Mouse (Mus musculus) bone marrow macrophage, adult 2 months (primary cell): ENCODE results near the gene Aldh16a1.

Experiments
- CTCF ChIP-seq: IDR thresholded peaks from 2 replicates; pipeline ENCODE4 v1.5.1; 2012; ENCODE audit warnings: low read depth, mild to moderate bottlenecking, low read length, moderate library complexity
- POLR2A ChIP-seq: IDR thresholded peaks from 2 replicates; pipeline ENCODE4 v1.6.1; 2012; ENCODE audit warnings: mild to moderate bottlenecking, low read depth, low read length, borderline replicate concordance

DNA sequence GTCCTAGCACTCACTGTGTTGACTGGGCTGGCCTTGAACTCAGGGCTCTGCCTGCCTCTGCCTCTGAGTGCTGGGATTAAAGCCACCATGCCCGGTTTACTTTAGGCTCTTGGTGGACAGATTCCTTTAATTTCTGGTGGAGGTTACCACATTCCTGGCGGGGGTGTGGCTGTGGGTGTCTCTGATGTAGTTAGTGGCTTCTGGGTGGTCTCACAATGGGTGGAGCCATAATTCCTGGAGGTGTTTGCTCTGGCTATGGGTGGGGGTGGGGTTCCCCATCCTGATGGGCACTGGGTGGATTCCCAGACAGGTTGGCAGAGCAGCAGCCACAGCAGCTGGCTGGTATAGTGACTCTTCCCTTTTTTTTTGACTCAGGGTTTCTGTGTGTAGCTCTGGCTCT lies 42.4 kb downstream of the Aldh16a1 start:
- TF ChIP-seq CTCF (no peak), POLR2A (no peak)
